Mouse (Mus musculus) gastrocnemius, postnatal 4 days (tissue): ENCODE measurements around the gene Olfr1368. TPM values are rescaled to one million over a fixed set of nuclear protein-coding genes. Genes with fewer than 3 reads are reported as not detected.

ENCODE experiments used
- total RNA-seq, 2 experiments: library from RNA; stranded (reverse); gene quantifications; 2 replicates each; pipeline ENCODE4 v1.2.3; 2021

Gene Olfr1368
- total RNA-seq, 2 experiments from 2014 or later, result not detected

Other genes starting within 250 kb of the Olfr1368 start
- gene Olfr1370, start 70.9 kb downstream of the Olfr1368 start, total RNA-seq, result not detected
- not detected for gene Olfr1369-ps1, start 34.4 kb downstream of the Olfr1368 start, total RNA-seq
- not detected for gene Olfr263, start 16.2 kb downstream of the Olfr1368 start, total RNA-seq
- gene Trim27, start 33.6 kb upstream of the Olfr1368 start, total RNA-seq, result 10 to 100 TPM; 46.7 to 48.8 TPM
- gene Gpx5, start 146.9 kb upstream of the Olfr1368 start, total RNA-seq, result not detected
- not detected for gene Gpx6, start 166.3 kb upstream of the Olfr1368 start, total RNA-seq
- not detected for gene Olfr1367, start 201.0 kb upstream of the Olfr1368 start, total RNA-seq
- 1 to 10 TPM; 8.2 to 8.5 TPM for gene Zscan12, start 217.0 kb upstream of the Olfr1368 start, total RNA-seq